ENCODE assay signal across 21 mouse cellular contexts in the genomic region with DNA sequence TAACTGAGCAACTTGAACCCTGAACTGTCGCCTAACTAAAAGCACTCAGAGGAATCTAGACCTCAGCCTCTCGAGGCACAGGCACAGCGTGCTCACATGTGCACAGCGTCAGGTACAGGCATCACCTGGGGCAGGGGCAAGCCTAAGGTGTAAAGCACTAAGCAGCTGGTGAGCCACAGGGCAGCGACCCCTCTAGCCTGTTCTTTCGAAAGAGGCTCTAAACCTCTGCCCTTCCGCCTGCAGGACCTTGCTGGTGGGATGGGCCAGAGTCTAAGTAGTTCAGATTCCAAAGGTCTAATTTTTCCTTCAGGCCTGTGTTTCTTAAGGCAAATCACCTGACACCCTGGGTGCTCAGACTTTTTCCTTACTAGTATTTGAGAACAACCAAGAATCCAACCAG. TPM values are rescaled to one million over a fixed set of nuclear protein-coding genes. Genes with fewer than 3 reads are reported as not detected.
DNase-seq lines count a peak whose midpoint lies in the region; ATAC-seq and TF ChIP-seq lines count a peak whose summit lies in the region.
"Had no signal": no experiment of that assay in that cellular context is flagged by ENCODE, and none has a peak within 500 bp of the region (broad histone marks: within the 10 kb centered on the region; RNA-seq: fewer than 3 reads in every experiment).

No protein-coding gene starts in this region.

- DNase-seq in kidney, adult 11 months, result peak; percentile 85
- peak; percentile 58 for DNase-seq in kidney, postnatal 10 days
- DNase-seq in adrenal gland, postnatal 36 days, result no peak
- DNase-seq in lung, postnatal 25 days (ENCODE audit: low spot score), result no peak
- no peak for DNase-seq in urinary bladder, adult 18-20 months (ENCODE audit: low spot score in 2 of 2)
- DNase-seq: adrenal gland, adult 2 months; B cell, adult 2 months; cerebellum, adult 11 months; cerebellum, postnatal 36 days; spleen, adult 18-20 months had no signal

- H3K9ac ChIP-seq in kidney, embryonic 14.5 days (ENCODE audit: low read depth, low read length), result no peak overlapping the region
- H3K9ac ChIP-seq in intestine, postnatal 0 days (ENCODE audit: low read depth, low read length), result no peak overlapping the region; the same call in 1 of the 2 replicates
- peak overlapping the region; percentile 14; the same call in 1 of the 2 replicates for H3K9ac ChIP-seq in stomach, embryonic 16.5 days (ENCODE audit: low read length)
- H3K9ac ChIP-seq: forebrain, embryonic 15.5 days; limb, embryonic 15.5 days; midbrain, embryonic 15.5 days had no signal

- no peak overlapping the region for H3K4me3 ChIP-seq in kidney, embryonic 14.5 days (ENCODE audit: low read length)
- no peak overlapping the region for H3K4me3 ChIP-seq in intestine, postnatal 0 days (ENCODE audit: low read depth, low read length)
- H3K4me3 ChIP-seq in stomach, embryonic 16.5 days (replicated peaks; ENCODE audit: low read length), result no peak overlapping the region
- H3K4me3 ChIP-seq: forebrain, embryonic 15.5 days; limb, embryonic 15.5 days; megakaryocyte, embryonic 14.5 days; midbrain, embryonic 15.5 days had no signal

- TF ChIP-seq CTCF in intestine, postnatal 0 days (IDR thresholded peaks at IDR 0.05; ENCODE audit: low read depth), result peak; percentile 8

- H3K27ac ChIP-seq in kidney, embryonic 14.5 days (ENCODE audit: low read depth, low read length), result no peak overlapping the region
- H3K27ac ChIP-seq in intestine, postnatal 0 days (ENCODE audit: low read depth, low read length), result peak overlapping the region; percentile 81
- no peak overlapping the region for H3K27ac ChIP-seq in stomach, embryonic 16.5 days (ENCODE audit: low read length)
- H3K27ac ChIP-seq: forebrain, embryonic 15.5 days; limb, embryonic 15.5 days; midbrain, embryonic 15.5 days had no signal

- no peaks in the 10 kb centered on the region for H3K36me3 ChIP-seq in kidney, embryonic 14.5 days (ENCODE audit: control insufficient read depth, insufficient read depth, low read length)
- no peaks in the 10 kb centered on the region for H3K36me3 ChIP-seq in intestine, postnatal 0 days (ENCODE audit: control insufficient read depth, insufficient read depth)
- H3K36me3 ChIP-seq in stomach, embryonic 16.5 days (ENCODE audit: control insufficient read depth, insufficient read depth, low read length), result no peaks in the 10 kb centered on the region
- H3K36me3 ChIP-seq: forebrain, embryonic 15.5 days; limb, embryonic 15.5 days; midbrain, embryonic 15.5 days had no signal

- peaks cover 4% of the 10 kb centered on the region; the same call in 1 of the 2 replicates for H3K27me3 ChIP-seq in kidney, embryonic 14.5 days (ENCODE audit: control insufficient read depth, insufficient read depth, low read length)
- H3K27me3 ChIP-seq in intestine, postnatal 0 days (replicated peaks; ENCODE audit: control insufficient read depth, insufficient read depth, low read length), result no peaks in the 10 kb centered on the region
- no peaks in the 10 kb centered on the region for H3K27me3 ChIP-seq in stomach, embryonic 16.5 days (ENCODE audit: control insufficient read depth, insufficient read depth, low read length)
- H3K27me3 ChIP-seq: forebrain, embryonic 15.5 days; limb, embryonic 15.5 days; midbrain, embryonic 15.5 days had no signal

- no peak for ATAC-seq in kidney, embryonic 14.5 days (ENCODE audit: low FRiP score, low TSS enrichment)
- peak; percentile 62 for ATAC-seq in intestine, postnatal 0 days
- ATAC-seq in stomach, embryonic 16.5 days (ENCODE audit: insufficient read depth, low FRiP score), result no peak
- ATAC-seq: forebrain, embryonic 15.5 days; midbrain, embryonic 15.5 days had no signal

- 67% methylated on average over 7 of the region's 7 CpGs for WGBS in kidney, embryonic 14.5 days
- 40% methylated on average over 7 of the region's 7 CpGs for WGBS in intestine, postnatal 0 days
- 66% methylated on average over 7 of the region's 7 CpGs for whole genome bisulfite sequencing in stomach, embryonic 16.5 days

- no peaks in the 10 kb centered on the region for H3K9me3 ChIP-seq in kidney, embryonic 14.5 days (ENCODE audit: control insufficient read depth, low read length)
- no peaks in the 10 kb centered on the region for H3K9me3 ChIP-seq in intestine, postnatal 0 days (ENCODE audit: control insufficient read depth)
- no peaks in the 10 kb centered on the region for H3K9me3 ChIP-seq in stomach, embryonic 16.5 days (replicated peaks; ENCODE audit: control insufficient read depth, low read length)
- H3K9me3 ChIP-seq: forebrain, embryonic 15.5 days; limb, embryonic 15.5 days; megakaryocyte, embryonic 14.5 days; midbrain, embryonic 15.5 days had no signal

- H3K4me1 ChIP-seq in kidney, embryonic 14.5 days (ENCODE audit: control insufficient read depth, insufficient read depth, low read length), result peaks cover 6% of the 10 kb centered on the region; the same call in 1 of the 2 replicates
- H3K4me1 ChIP-seq in intestine, postnatal 0 days (replicated peaks; ENCODE audit: control insufficient read depth, insufficient read depth, low read length), result peaks cover 7% of the 10 kb centered on the region
- H3K4me1 ChIP-seq in stomach, embryonic 16.5 days (ENCODE audit: control insufficient read depth, insufficient read depth, low read length), result peaks cover 15% of the 10 kb centered on the region; the same call in 1 of the 2 replicates

- H3K4me2 ChIP-seq in kidney, embryonic 14.5 days (replicated peaks; ENCODE audit: low read depth, low read length), result no peak overlapping the region
- H3K4me2 ChIP-seq in intestine, postnatal 0 days (replicated peaks; ENCODE audit: low read depth), result no peak overlapping the region
- H3K4me2 ChIP-seq in stomach, embryonic 16.5 days (ENCODE audit: low read depth, low read length), result no peak overlapping the region
- H3K4me2 ChIP-seq: forebrain, embryonic 15.5 days; limb, embryonic 15.5 days; midbrain, embryonic 15.5 days had no signal

RNA-seq across cellular contexts. Expression of gene Ehd1, which starts 4.5 kb away (rescaled TPM):
- 38.3 and 46.0 TPM in 2 replicates for polyA plus RNA-seq in kidney, embryonic 14.5 days (2014; fragmentation: Nextera tagmentation; extraction: Ambion mirVana)
- polyA plus RNA-seq in intestine, postnatal 0 days (2015; fragmentation: Nextera tagmentation; extraction: Ambion mirVana), result 177 and 201 TPM in 2 replicates
- polyA plus RNA-seq in stomach, embryonic 16.5 days (2015; fragmentation: Nextera tagmentation; extraction: Ambion mirVana), result 77.2 and 98.4 TPM in 2 replicates
- 100 to 1,000 TPM; 119 to 188 TPM for total RNA-seq in adrenal gland, postnatal 36 days (2021)

RNA-seq across cellular contexts. Expression of gene Atg2a, which starts 30.6 kb away (rescaled TPM):
- polyA plus RNA-seq in kidney, embryonic 14.5 days (2014; fragmentation: Nextera tagmentation; extraction: Ambion mirVana), result 7.2 and 12.4 TPM in 2 replicates
- 3.6 and 4.0 TPM in 2 replicates for polyA plus RNA-seq in intestine, postnatal 0 days (2015; fragmentation: Nextera tagmentation; extraction: Ambion mirVana)
- 9.3 and 11.2 TPM in 2 replicates for polyA plus RNA-seq in stomach, embryonic 16.5 days (2015; fragmentation: Nextera tagmentation; extraction: Ambion mirVana)
- total RNA-seq in adrenal gland, postnatal 36 days (2021), result 10 to 100 TPM; 30.7 to 33.3 TPM

RNA-seq across cellular contexts. Expression of gene Cdc42bpg, which starts 34.2 kb away (rescaled TPM):
- polyA plus RNA-seq in kidney, embryonic 14.5 days (2014; fragmentation: Nextera tagmentation; extraction: Ambion mirVana), result 0.89 and 2.0 TPM in 2 replicates
- polyA plus RNA-seq in intestine, postnatal 0 days (2015; fragmentation: Nextera tagmentation; extraction: Ambion mirVana), result 1.8 and 2.3 TPM in 2 replicates
- polyA plus RNA-seq in stomach, embryonic 16.5 days (2015; fragmentation: Nextera tagmentation; extraction: Ambion mirVana), result 1.9 and 2.0 TPM in 2 replicates
- total RNA-seq in adrenal gland, postnatal 36 days (2021), result 10 to 100 TPM; 22.6 to 23.5 TPM

RNA-seq across cellular contexts. Expression of gene Ppp2r5b, which starts 36.4 kb away (rescaled TPM):
- polyA plus RNA-seq in kidney, embryonic 14.5 days (2014; fragmentation: Nextera tagmentation; extraction: Ambion mirVana), result 16.4 and 19.7 TPM in 2 replicates
- 15.2 and 17.1 TPM in 2 replicates for polyA plus RNA-seq in intestine, postnatal 0 days (2015; fragmentation: Nextera tagmentation; extraction: Ambion mirVana)
- 20.6 and 22.1 TPM in 2 replicates for polyA plus RNA-seq in stomach, embryonic 16.5 days (2015; fragmentation: Nextera tagmentation; extraction: Ambion mirVana)
- 100 to 1,000 TPM in 1 of 2 experiments, 10 to 100 TPM in 1; 83.5 to 129 TPM for total RNA-seq in adrenal gland, postnatal 36 days (2021)

RNA-seq across cellular contexts. Expression of gene Gpha2, which starts 45.9 kb away (rescaled TPM):
- polyA plus RNA-seq in kidney, embryonic 14.5 days (2014; fragmentation: Nextera tagmentation; extraction: Ambion mirVana), result 0.93 TPM in 1 of 2 replicates, not detected in the other
- polyA plus RNA-seq in intestine, postnatal 0 days (2015; fragmentation: Nextera tagmentation; extraction: Ambion mirVana), result 0.26 and 0.34 TPM in 2 replicates
- 0.41 and 0.48 TPM in 2 replicates for polyA plus RNA-seq in stomach, embryonic 16.5 days (2015; fragmentation: Nextera tagmentation; extraction: Ambion mirVana)
- total RNA-seq in adrenal gland, postnatal 36 days (2021), result 10 to 100 TPM; 25.5 to 27.9 TPM
- total RNA-seq: gastrocnemius, adult 18-20 months; layer of hippocampus, postnatal 14 days; left cerebral cortex, postnatal 25 days had no signal
- polyA plus RNA-seq: forebrain, embryonic 15.5 days; heart, postnatal 0 days; midbrain, embryonic 15.5 days had no signal

Comparison
In these comparisons a context has a peak if more than half of its experiments do, and no peak if none do; other contexts are left out.
1. DNase-seq: peak in kidney, adult 11 months (single experiment) and kidney, postnatal 10 days (single experiment); none in adrenal gland, postnatal 36 days (0 of 2), lung, postnatal 25 days (single experiment) and urinary bladder, adult 18-20 months (0 of 2).